Comparison of ENCODE assay signal across 9 mouse cellular contexts in the genomic region with DNA sequence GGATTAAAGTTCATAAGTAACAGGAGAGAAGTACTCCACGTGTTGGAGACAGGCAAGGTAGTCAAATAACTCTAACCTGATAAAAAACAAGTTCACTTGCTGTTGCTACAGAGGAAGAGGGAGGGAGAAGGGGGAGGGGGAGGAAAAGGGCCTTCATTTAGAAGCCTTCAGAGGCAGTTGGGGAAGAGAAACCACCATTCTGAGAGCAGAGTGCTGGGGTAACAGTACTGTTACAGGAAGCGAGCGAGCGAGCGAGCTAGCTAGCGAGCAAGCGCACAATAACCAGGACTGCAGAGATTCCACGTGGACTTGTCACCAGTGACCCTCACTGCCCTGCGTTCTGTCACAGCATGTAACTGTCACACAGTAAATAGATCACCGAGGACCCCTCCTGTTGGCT. TPM values are rescaled to one million over a fixed set of nuclear protein-coding genes. Genes with fewer than 3 reads are reported as not detected.
DNase-seq lines count a peak whose midpoint lies in the region; ATAC-seq and TF ChIP-seq lines count a peak whose summit lies in the region.
"Had no signal": no experiment of that assay in that cellular context is flagged by ENCODE, and none has a peak within 500 bp of the region (broad histone marks: within the 10 kb centered on the region; RNA-seq: fewer than 3 reads in every experiment).

No protein-coding gene starts in this region.

- H3K9ac ChIP-seq in midbrain, embryonic 15.5 days: no peak overlapping the region
- no peak overlapping the region for H3K9ac ChIP-seq in liver, postnatal 0 days (replicated peaks)
- H3K9ac ChIP-seq: midbrain, embryonic 12.5 days had no signal

- H3K9me3 ChIP-seq in midbrain, embryonic 10.5 days (replicated peaks): no peaks in the 10 kb centered on the region
- H3K9me3 ChIP-seq in midbrain, embryonic 15.5 days: no peaks in the 10 kb centered on the region
- H3K9me3 ChIP-seq in liver, postnatal 0 days (ENCODE audit: low read length): no peaks in the 10 kb centered on the region
- H3K9me3 ChIP-seq: midbrain, embryonic 12.5 days had no signal

- 0 out of 2 replicates have a peak overlapping the region, but pooled peaks have one; percentile 1 for H3K27ac ChIP-seq in midbrain, embryonic 10.5 days (replicated peaks)
- no peak overlapping the region for H3K27ac ChIP-seq in midbrain, embryonic 15.5 days
- peak overlapping the region; percentile 49 for H3K27ac ChIP-seq in liver, postnatal 0 days (ENCODE audit: low read depth)
- H3K27ac ChIP-seq: midbrain, embryonic 12.5 days had no signal

- ATAC-seq in midbrain, embryonic 15.5 days (replicated peaks): no peak
- peak; percentile 74 for ATAC-seq in liver, postnatal 0 days

- H3K27me3 ChIP-seq in midbrain, embryonic 10.5 days (ENCODE audit: low read depth, poor library complexity, severe bottlenecking): no peaks in the 10 kb centered on the region
- no peaks in the 10 kb centered on the region for H3K27me3 ChIP-seq in midbrain, embryonic 15.5 days (replicated peaks)
- no peaks in the 10 kb centered on the region for H3K27me3 ChIP-seq in liver, postnatal 0 days (ENCODE audit: insufficient read depth, low read length)
- H3K27me3 ChIP-seq: midbrain, embryonic 12.5 days had no signal

- no peak overlapping the region for H3K4me3 ChIP-seq in midbrain, embryonic 10.5 days
- no peak overlapping the region for H3K4me3 ChIP-seq in midbrain, embryonic 15.5 days
- no peak overlapping the region for H3K4me3 ChIP-seq in liver, postnatal 0 days (ENCODE audit: low read depth, low read length)
- H3K4me3 ChIP-seq: midbrain, embryonic 12.5 days had no signal

- TF ChIP-seq CTCF in liver, postnatal 0 days (IDR thresholded peaks at IDR 0.05; ENCODE audit: low read depth): no peak

- H3K36me3 ChIP-seq in midbrain, embryonic 10.5 days: no peaks in the 10 kb centered on the region
- H3K36me3 ChIP-seq in midbrain, embryonic 15.5 days (replicated peaks): no peaks in the 10 kb centered on the region
- no peaks in the 10 kb centered on the region for H3K36me3 ChIP-seq in liver, postnatal 0 days (replicated peaks; ENCODE audit: insufficient read depth, low read length)

- no peak overlapping the region for H3K4me2 ChIP-seq in midbrain, embryonic 15.5 days
- peak overlapping the region; percentile 48 for H3K4me2 ChIP-seq in liver, postnatal 0 days (ENCODE audit: low read depth, low read length)
- H3K4me2 ChIP-seq: midbrain, embryonic 12.5 days had no signal

- DNase-seq in midbrain, embryonic 10.5 days (ENCODE audit: low spot score): no peak
- peak; percentile 29 for DNase-seq in embryo, embryonic 11 days
- DNase-seq in liver, postnatal 0 days: peak; percentile 47
- peak; percentile 54 for DNase-seq in thymus, postnatal 25 days
- no peak for DNase-seq in cerebellum, postnatal 4 days (ENCODE audit: low spot score in 2 of 2)
- DNase-seq in frontal cortex, postnatal 14 days (ENCODE audit: low spot score in 2 of 2): no peak
- DNase-seq: heart, postnatal 36 days had no signal

- no peak for TF ChIP-seq EP300 in liver, postnatal 0 days (IDR thresholded peaks at IDR 0.05; ENCODE audit: low read depth)

- 48% methylated on average over 10 of the region's 10 CpGs for WGBS in midbrain, embryonic 10.5 days
- WGBS in midbrain, embryonic 15.5 days: 48% methylated on average over 10 of the region's 10 CpGs
- 10% methylated on average over 10 of the region's 10 CpGs for WGBS in liver, postnatal 0 days (ENCODE audit: insufficient replicate concordance)

- peaks cover 20% of the 10 kb centered on the region for H3K4me1 ChIP-seq in midbrain, embryonic 10.5 days
- H3K4me1 ChIP-seq in midbrain, embryonic 15.5 days: no peaks in the 10 kb centered on the region; the same call in 1 of the 2 replicates
- H3K4me1 ChIP-seq in liver, postnatal 0 days (ENCODE audit: insufficient read depth): peaks cover 7% of the 10 kb centered on the region

RNA-seq across cellular contexts. Expression of a gene that starts 27.6 kb away (rescaled TPM):
- polyA plus RNA-seq in midbrain, embryonic 10.5 days (2016; fragmentation: Nextera tagmentation; extraction: Ambion mirVana): 0.53 and 0.89 TPM in 2 replicates
- 7.0 and 7.2 TPM in 2 replicates for polyA plus RNA-seq in midbrain, embryonic 15.5 days (2015; fragmentation: Nextera tagmentation; extraction: Ambion mirVana)
- 0.59 and 0.71 TPM in 2 replicates for polyA plus RNA-seq in liver, postnatal 0 days (2015; fragmentation: Nextera tagmentation; extraction: Ambion mirVana)

RNA-seq across cellular contexts. Expression of a gene that starts 59.8 kb away (rescaled TPM):
- polyA plus RNA-seq in midbrain, embryonic 10.5 days (2016; fragmentation: Nextera tagmentation; extraction: Ambion mirVana): 60.8 and 67.5 TPM in 2 replicates
- 91.4 TPM in 2 replicates for polyA plus RNA-seq in midbrain, embryonic 15.5 days (2015; fragmentation: Nextera tagmentation; extraction: Ambion mirVana)
- 10.3 and 10.8 TPM in 2 replicates for polyA plus RNA-seq in liver, postnatal 0 days (2015; fragmentation: Nextera tagmentation; extraction: Ambion mirVana)

Comparison
In these comparisons a context has a peak if more than half of its experiments do, and no peak if none do; other contexts are left out.
1. DNase-seq: peak in embryo, embryonic 11 days (single experiment), liver, postnatal 0 days (single experiment) and thymus, postnatal 25 days (single experiment); none in midbrain, embryonic 10.5 days (single experiment), cerebellum, postnatal 4 days (0 of 2) and frontal cortex, postnatal 14 days (0 of 2).